Mouse (Mus musculus) kidney, embryonic 14.5 days (tissue): ENCODE results near the gene Atxn1. TPM values are rescaled to one million over a fixed set of nuclear protein-coding genes. Genes with fewer than 3 reads are reported as not detected.

Experiments used
- ATAC-seq: fragments of 200-750 bp; cut with Nextera tagmentation; 2 replicates; pipeline ENCODE4 v1.8.0; 2017; ENCODE audit warnings: moderate number of reproducible peaks, mild to moderate bottlenecking, moderate TSS enrichment, moderate library complexity; ENCODE audit not compliant: low FRiP score, low TSS enrichment
- H3K27ac ChIP-seq: fragments of 300-500 bp; sonication (generic); 2 replicates; pipeline ENCODE4 v1.5.1; 2014; ENCODE audit warnings: low read depth, mild to moderate bottlenecking, low read length, moderate library complexity, mixed read lengths
- H3K27me3 ChIP-seq: fragments of 300-500 bp; sonication (generic); 2 replicates; pipeline ENCODE4 v1.6.1; 2014; ENCODE audit warnings: mild to moderate bottlenecking, low read length; ENCODE audit not compliant: control insufficient read depth, insufficient read depth
- H3K36me3 ChIP-seq: fragments of 300-500 bp; sonication (generic); 2 replicates; pipeline ENCODE4 v1.6.1; 2014; ENCODE audit warnings: low read length, mixed read lengths; ENCODE audit not compliant: control insufficient read depth, insufficient read depth
- H3K4me1 ChIP-seq: fragments of 300-500 bp; sonication (generic); 2 replicates; pipeline ENCODE4 v1.6.1; 2014; ENCODE audit warnings: low read length, mixed read lengths; ENCODE audit not compliant: control insufficient read depth, insufficient read depth
- H3K4me2 ChIP-seq: fragments of 300-500 bp; sonication (generic); replicated peaks from 2 replicates; pipeline ENCODE4 v1.6.1; 2014; ENCODE audit warnings: low read depth, mild to moderate bottlenecking, low read length
- H3K4me3 ChIP-seq: fragments of 300-500 bp; sonication (generic); 2 replicates; pipeline ENCODE4 v1.5.1; 2014; ENCODE audit warnings: mild to moderate bottlenecking, low read length
- H3K9ac ChIP-seq: fragments of 300-500 bp; sonication (generic); 2 replicates; pipeline ENCODE4 v1.6.1; 2014; ENCODE audit warnings: low read depth, mild to moderate bottlenecking, low read length, moderate library complexity
- H3K9me3 ChIP-seq: fragments of 300-500 bp; sonication (generic); 2 replicates; pipeline ENCODE4 v1.6.1; 2016; ENCODE audit warnings: low read length; ENCODE audit not compliant: control insufficient read depth
- WGBS: fragments of 180-500 bp; shearing (Covaris S2); extraction: QIAGEN DNeasy Blood & Tissue Kit; methylation state at CpG from one replicate; pipeline ENCODE4 v1.1.7; 2014; 5-methylcytosine and 5-hydroxymethylcytosine counted together
- polyA plus RNA-seq: library from polyadenylated mRNA; unstranded; fragments of >200 nt; fragmentation: Nextera tagmentation; extraction: Ambion mirVana; gene quantifications from 2 replicates; pipeline ENCODE4 v1.2.1, GENCODE M21; 2014

Gene Atxn1
- polyA plus RNA-seq, 1 experiment from 2014 or later = 4.0 TPM

DNA sequence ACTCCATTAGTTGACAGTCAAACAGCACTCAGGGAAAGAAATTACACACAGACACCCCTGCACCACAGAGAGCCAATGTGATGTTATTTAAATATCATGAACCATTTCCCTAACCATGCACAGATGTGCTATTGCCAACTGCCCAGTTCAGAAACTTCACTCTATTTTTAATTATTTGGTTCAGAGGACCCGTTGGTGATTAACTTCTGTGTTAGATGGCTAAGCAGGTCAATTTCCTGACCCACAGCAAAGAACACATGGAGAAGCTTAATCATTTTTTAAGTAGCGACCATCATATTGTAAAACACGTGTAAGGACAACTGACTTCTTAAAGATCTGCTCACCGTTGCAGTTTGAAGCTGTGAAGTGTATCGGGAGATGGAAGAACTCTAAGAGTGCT is 26.7 kb downstream of the Atxn1 start:
- Histone ChIP-seq H3K27ac (no peak overlapping the region), H3K9ac (no peak overlapping the region), H3K9me3 (no peaks in the 10 kb centered on the region), H3K4me3 (no peak overlapping the region), H3K4me2 (no peak overlapping the region), H3K27me3 (no peaks in the 10 kb centered on the region), H3K4me1 (peaks cover 5% of the 10 kb centered on the region; the same call in 1 of the 2 replicates), H3K36me3 (no peaks in the 10 kb centered on the region)
- no peak for ATAC-seq
- WGBS = 33% methylated on average over 5 of the region's 5 CpGs

DNA sequence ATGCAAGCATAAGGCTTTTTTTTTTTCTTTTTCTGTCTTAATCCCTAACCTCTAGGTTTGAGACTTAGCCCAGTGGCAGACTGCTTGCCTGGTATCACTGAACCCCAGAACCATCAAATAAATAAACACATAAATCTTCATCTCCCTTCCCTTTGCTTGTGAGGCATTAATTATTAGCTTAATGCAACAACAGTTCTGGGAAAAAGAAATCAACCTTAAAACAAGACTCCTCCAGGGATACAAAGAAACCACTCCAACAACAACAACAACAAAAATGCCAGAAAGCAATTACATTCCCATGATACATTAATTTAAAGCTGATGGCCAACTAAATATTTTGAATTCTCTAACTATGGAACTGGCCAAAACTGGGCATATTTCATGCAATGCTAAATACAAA is 28.0 kb downstream of the Atxn1 start:
- Histone ChIP-seq H3K9me3 (no peaks in the 10 kb centered on the region), H3K27me3 (no peaks in the 10 kb centered on the region), H3K9ac (no peak overlapping the region), H3K4me2 (no peak overlapping the region), H3K4me1 (peaks cover 5% of the 10 kb centered on the region; the same call in 1 of the 2 replicates), H3K4me3 (no peak overlapping the region), H3K36me3 (no peaks in the 10 kb centered on the region), H3K27ac (no peak overlapping the region)
- ATAC-seq = no peak

DNA sequence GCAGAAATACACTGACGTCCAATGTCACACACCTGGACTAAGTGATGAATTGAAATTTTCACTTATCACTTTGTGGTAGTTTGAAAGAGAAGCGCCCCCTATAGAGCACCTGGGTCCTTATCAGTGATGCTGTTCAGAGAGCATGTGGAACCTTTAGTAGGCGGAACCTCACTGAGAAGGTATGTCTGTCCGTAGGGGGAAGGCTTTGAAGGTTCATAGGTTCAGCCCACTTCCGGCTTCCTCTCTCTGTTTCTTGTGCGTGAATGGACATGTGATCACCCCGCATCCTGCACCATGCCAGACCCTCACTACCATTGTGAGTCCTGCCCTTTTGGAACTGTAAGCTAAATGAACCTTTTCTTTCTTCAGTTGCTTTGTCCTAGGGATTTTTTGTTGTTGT is 29.0 kb downstream of the Atxn1 start:
- H3K27me3 ChIP-seq = no peaks in the 10 kb centered on the region

DNA sequence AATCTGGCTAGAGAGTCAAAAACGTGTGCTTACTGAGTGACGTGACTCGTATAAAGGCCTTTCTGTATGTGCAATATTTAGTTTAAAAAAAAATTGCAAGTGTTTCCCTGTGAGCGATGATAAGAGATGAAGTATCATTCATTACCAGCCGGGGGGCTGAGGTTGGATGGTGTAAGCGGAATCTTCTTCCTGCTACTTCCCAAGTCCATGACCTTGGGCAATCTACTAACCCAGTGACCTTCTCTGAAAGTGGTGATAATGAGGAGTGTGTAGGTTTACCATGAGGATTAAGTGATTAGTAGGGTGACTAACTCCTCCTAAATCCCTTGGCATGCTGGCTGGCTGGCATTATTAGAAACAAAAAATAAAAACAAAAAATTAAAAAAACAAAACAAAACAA is 30.0 kb downstream of the Atxn1 start:
- Histone ChIP-seq H3K9me3 (no peaks in the 10 kb centered on the region), H3K4me1 (peaks cover 5% of the 10 kb centered on the region; the same call in 1 of the 2 replicates), H3K27me3 (no peaks in the 10 kb centered on the region), H3K27ac (no peak overlapping the region), H3K36me3 (no peaks in the 10 kb centered on the region), H3K4me3 (no peak overlapping the region), H3K9ac (no peak overlapping the region), H3K4me2 (no peak overlapping the region)
- WGBS = 81% methylated on average over 6 of the region's 6 CpGs
- no peak for ATAC-seq

More for the DNA sequence above, 29.0 kb downstream of the Atxn1 start:
- Histone ChIP-seq H3K4me1 (peaks cover 5% of the 10 kb centered on the region; the same call in 1 of the 2 replicates), H3K9ac (no peak overlapping the region), H3K9me3 (no peaks in the 10 kb centered on the region), H3K4me2 (no peak overlapping the region), H3K36me3 (no peaks in the 10 kb centered on the region), H3K4me3 (no peak overlapping the region), H3K27ac (no peak overlapping the region)
- 79% methylated on average over 7 of the region's 7 CpGs for WGBS
- no peak for ATAC-seq

DNA sequence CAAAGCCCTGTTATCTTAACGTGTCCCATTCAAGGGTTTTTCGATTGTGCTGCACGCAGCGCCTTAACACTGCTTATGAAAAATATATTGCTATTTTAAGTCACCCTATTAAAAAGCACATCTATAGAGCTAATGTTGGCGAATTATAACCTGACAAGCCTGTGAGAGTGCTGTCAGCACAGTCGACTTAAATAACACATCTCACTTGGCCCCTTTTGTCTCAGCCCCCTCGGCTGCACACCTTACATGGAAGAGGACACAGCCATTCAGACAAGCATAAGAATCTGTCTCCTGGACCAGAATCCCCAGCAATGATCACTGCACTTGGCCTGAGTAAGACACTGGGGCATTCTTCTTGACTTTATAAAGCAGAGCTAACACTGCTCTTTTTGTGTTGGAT is 30.7 kb downstream of the Atxn1 start:
- Histone ChIP-seq H3K4me3 (no peak overlapping the region), H3K27me3 (no peaks in the 10 kb centered on the region), H3K4me2 (no peak overlapping the region), H3K4me1 (peaks cover 5% of the 10 kb centered on the region; the same call in 1 of the 2 replicates), H3K27ac (no peak overlapping the region), H3K9ac (no peak overlapping the region), H3K9me3 (no peaks in the 10 kb centered on the region), H3K36me3 (no peaks in the 10 kb centered on the region)
- 80% methylated on average over 7 of the region's 7 CpGs for WGBS
- ATAC-seq = no peak

DNA sequence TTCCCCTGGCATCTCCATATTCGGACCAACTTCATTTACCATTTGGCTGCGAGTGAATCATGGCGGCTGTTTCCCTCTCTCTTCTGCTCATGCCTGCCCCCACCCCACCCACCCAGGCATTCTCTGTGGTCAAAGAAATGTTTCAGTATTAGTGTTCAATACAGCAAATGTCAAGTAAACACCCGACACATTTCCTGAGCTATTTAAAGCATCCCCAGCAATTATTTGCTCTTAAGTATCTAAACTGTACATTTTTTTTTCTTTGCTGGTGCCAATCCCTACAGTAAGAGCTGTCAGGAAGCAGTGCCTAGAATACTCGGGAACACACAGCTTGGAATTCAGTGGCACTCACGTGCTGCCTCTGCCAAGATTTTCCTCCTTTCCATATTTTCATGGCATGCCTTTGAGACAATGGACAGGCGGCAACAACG is 32.3 kb downstream of the Atxn1 start:
- Histone ChIP-seq H3K27me3 (no peaks in the 10 kb centered on the region), H3K9me3 (no peaks in the 10 kb centered on the region), H3K27ac (no peak overlapping the region), H3K4me3 (no peak overlapping the region), H3K4me2 (no peak overlapping the region), H3K36me3 (no peaks in the 10 kb centered on the region), H3K4me1 (no peaks in the 10 kb centered on the region), H3K9ac (no peak overlapping the region)
- WGBS = 74% methylated on average over 8 of the region's 8 CpGs
- ATAC-seq = no peak

DNA sequence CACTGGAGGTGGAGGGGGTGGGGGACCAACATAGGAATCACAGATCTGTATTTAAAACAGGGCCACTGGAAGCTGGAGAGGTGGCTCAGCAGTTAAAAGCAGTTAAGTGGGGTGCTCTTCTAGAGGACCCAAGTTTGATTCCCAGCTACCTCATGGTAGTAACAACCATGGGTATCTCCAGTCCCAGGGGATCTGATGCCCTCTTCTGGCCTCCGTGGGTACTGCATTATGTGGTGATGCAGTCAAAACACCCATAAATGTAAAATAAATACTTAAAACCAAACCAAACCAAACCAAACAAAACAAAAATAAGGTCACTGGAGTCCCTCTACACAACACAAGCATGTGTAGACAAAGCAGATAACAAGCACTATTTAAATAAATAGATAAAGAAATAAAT is 32.9 kb downstream of the Atxn1 start:
- Histone ChIP-seq H3K4me3 (no peak overlapping the region), H3K9ac (no peak overlapping the region), H3K27ac (no peak overlapping the region), H3K27me3 (no peaks in the 10 kb centered on the region), H3K4me1 (no peaks in the 10 kb centered on the region), H3K4me2 (no peak overlapping the region), H3K36me3 (no peaks in the 10 kb centered on the region), H3K9me3 (no peaks in the 10 kb centered on the region)
- no peak for ATAC-seq
- 61% methylated on average over 1 of the region's 1 CpGs for WGBS

DNA sequence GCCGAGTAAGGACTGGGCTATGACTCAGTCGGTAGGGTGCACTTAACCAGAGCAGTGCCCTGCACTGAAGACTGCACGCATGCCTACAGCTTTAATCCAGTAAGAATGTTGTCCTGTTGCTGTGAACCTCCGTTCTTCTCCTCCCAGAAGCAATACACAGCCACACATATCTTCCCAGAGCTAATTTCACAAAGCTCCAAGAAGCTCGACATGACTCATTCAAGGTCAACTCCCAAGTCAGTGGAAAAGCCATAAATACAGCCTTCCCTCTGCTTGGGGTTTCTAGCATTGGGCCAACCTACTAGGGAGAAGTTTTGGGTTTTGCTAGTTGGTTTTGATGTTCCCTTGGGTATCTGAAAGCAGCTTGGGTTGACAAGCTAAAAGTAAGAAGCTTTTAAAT is 33.6 kb downstream of the Atxn1 start:
- Histone ChIP-seq H3K9me3 (no peaks in the 10 kb centered on the region), H3K4me3 (no peak overlapping the region), H3K4me2 (no peak overlapping the region), H3K9ac (no peak overlapping the region), H3K27ac (no peak overlapping the region), H3K27me3 (no peaks in the 10 kb centered on the region), H3K4me1 (no peaks in the 10 kb centered on the region), H3K36me3 (no peaks in the 10 kb centered on the region)
- ATAC-seq = no peak
- 84% methylated on average over 5 of the region's 5 CpGs for WGBS

DNA sequence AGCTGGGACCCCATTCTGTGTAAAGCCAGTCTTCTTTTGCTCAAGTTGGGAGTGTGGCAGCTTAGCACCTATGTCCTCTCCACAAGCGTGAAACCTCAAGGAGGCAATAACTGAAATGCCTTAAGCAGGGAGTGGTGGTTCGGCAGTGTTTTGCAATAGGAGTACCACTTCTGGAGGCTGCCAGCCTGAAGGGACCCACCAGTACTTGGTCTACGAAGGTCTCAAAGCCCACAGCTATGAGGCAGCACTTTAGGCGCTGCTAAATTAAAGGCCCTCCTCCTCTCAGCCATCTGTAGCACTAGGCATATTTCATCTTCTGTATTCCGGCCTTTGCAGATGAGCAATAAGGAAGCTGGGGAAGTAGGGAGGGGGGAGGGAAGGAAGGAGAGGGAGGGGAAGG is 35.1 kb downstream of the Atxn1 start:
- H3K9ac ChIP-seq = no peak overlapping the region
- no peak overlapping the region for H3K4me3 ChIP-seq
- WGBS = 68% methylated on average over 5 of the region's 5 CpGs
- ATAC-seq = no peak
- no peaks in the 10 kb centered on the region for H3K9me3 ChIP-seq
- H3K4me2 ChIP-seq = no peak overlapping the region
- H3K4me1 ChIP-seq = no peaks in the 10 kb centered on the region
- no peaks in the 10 kb centered on the region for H3K36me3 ChIP-seq
- no peaks in the 10 kb centered on the region for H3K27me3 ChIP-seq
- H3K27ac ChIP-seq = no peak overlapping the region

DNA sequence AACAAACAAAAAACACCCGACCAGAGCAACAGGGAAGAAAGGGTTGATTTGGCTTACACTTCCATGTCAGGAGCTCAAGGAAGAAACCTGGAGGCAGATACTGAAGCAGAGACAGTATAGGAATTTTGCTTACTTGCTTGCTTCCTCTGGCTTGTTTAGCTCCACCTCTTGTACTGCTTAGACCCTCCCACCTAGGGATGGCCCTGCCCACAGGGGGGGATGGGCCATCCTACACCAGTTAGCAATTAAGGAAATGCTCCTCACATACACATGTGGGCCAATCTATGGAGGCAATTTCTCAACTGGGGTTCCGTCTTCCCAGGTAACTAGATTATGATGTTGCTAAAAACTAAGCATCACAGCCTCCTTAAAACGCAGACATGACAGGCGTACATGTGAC is 39.5 kb downstream of the Atxn1 start:
- no peak for ATAC-seq
- H3K4me1 ChIP-seq = no peaks in the 10 kb centered on the region
- H3K36me3 ChIP-seq = no peaks in the 10 kb centered on the region
- no peak overlapping the region for H3K27ac ChIP-seq
- H3K9ac ChIP-seq = no peak overlapping the region
- H3K4me2 ChIP-seq = no peak overlapping the region
- no peaks in the 10 kb centered on the region for H3K9me3 ChIP-seq
- H3K4me3 ChIP-seq = no peak overlapping the region
- 88% methylated on average over 4 of the region's 4 CpGs for WGBS
- H3K27me3 ChIP-seq = no peaks in the 10 kb centered on the region
